Mouse (Mus musculus) cerebellum, adult 2 months (tissue): ENCODE measurements at regions not wholly inside any gene's neighbourhood (a gene's known extent, or its start where the extent isn't known, plus 50 kb on each side); places are given as distances from the start of the nearest gene placed in this dataset.

ENCODE experiments used
- CTCF ChIP-seq: fragments of 200-500 bp; IDR thresholded peaks from 2 replicates; pipeline ENCODE4 v1.5.1; 2011; ENCODE audit warnings: low read depth, mild to moderate bottlenecking, control low read depth, low read length, moderate library complexity, borderline replicate concordance; ENCODE audit not compliant: insufficient read depth
- POLR2A ChIP-seq: fragments of 200-500 bp; IDR thresholded peaks from 2 replicates; pipeline ENCODE4 v1.6.1; 2011; ENCODE audit warnings: low read length, control low read depth, borderline replicate concordance; ENCODE audit not compliant: insufficient read depth

GRCm38 (mm10) chr10:117991176-117991575 lies 145.3 kb upstream of the Rap1b start:
- TF ChIP-seq CTCF (no peak), POLR2A (no peak)
